Mouse (Mus musculus) midbrain, embryonic 10.5 days (tissue): ENCODE data around the gene Hdac9. TPM values are rescaled to one million over a fixed set of nuclear protein-coding genes. Genes with fewer than 3 reads are reported as not detected.

Experiments used
- DNase-seq: peaks from one replicate; pipeline ENCODE4 v3.0.0-alpha.2; 2017; ENCODE audit warnings: low spot score
- H3K27ac ChIP-seq: fragments of 300-500 bp; sonication (generic); replicated peaks from 2 replicates; pipeline ENCODE4 v1.5.1; 2016; ENCODE audit warnings: mild to moderate bottlenecking
- H3K27me3 ChIP-seq: fragments of 300-500 bp; sonication (generic); 2 replicates; pipeline ENCODE4 v1.6.1; 2016; ENCODE audit warnings: low read depth, mild to moderate bottlenecking; ENCODE audit not compliant: poor library complexity, severe bottlenecking
- H3K36me3 ChIP-seq: fragments of 300-500 bp; sonication (generic); 2 replicates; pipeline ENCODE4 v1.6.1; 2016; ENCODE audit warnings: mild to moderate bottlenecking, moderate library complexity
- H3K4me1 ChIP-seq: fragments of 300-500 bp; sonication (generic); 2 replicates; pipeline ENCODE4 v1.6.1; 2016
- H3K4me3 ChIP-seq: fragments of 300-500 bp; sonication (generic); 2 replicates; pipeline ENCODE4 v1.5.1; 2016; ENCODE audit warnings: mild to moderate bottlenecking, moderate library complexity
- H3K9me3 ChIP-seq: fragments of 300-500 bp; sonication (generic); replicated peaks from 2 replicates; pipeline ENCODE4 v1.6.1; 2016; ENCODE audit warnings: mild to moderate bottlenecking
- WGBS: fragments of 180-500 bp; shearing (Covaris S2); methylation state at CpG from one replicate; pipeline ENCODE4 v1.1.7; 2016; 5-methylcytosine and 5-hydroxymethylcytosine counted together
- polyA plus RNA-seq: library from polyadenylated mRNA; unstranded; fragments of >200 nt; fragmentation: Nextera tagmentation; extraction: Ambion mirVana; gene quantifications from 2 replicates; pipeline ENCODE4 v1.2.1, GENCODE M21; 2016

Gene Hdac9
- polyA plus RNA-seq, 1 experiment from 2014 or later: 7.9 TPM

DNA sequence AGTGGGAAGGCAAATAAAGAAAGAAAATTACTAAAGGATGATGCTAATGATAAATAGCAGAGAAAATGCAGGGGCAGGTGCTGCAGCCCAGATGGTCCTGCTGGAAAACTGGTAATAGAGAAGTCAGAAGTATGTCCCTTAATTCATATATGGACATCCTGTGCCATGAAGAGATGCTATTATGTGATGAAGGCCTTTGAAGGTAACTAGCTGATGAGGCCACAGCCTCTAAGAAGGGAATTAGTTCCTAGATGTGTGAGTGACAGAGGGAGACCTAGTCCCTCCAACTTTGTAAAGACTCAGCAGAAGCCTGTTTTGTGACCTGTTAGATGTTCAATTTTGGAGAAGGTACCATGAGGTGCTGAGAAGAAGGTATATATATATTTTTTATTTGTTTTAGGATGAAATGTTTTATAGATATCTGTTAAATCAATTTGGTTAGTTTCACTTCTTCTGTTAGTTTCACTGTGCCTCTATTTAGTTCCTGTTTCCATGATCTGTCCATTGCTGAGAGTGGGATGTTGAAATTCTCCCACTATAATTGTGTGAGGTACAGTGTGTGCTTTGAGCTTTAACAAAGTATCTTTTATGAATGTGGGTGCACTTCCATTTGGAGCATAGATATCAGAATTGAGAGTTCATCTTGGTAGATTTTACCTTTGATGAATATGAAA lies 721.6 kb downstream of the Hdac9 start:
- H3K4me3 ChIP-seq: no peak overlapping the region
- no peak overlapping the region for H3K27ac ChIP-seq
- H3K9me3 ChIP-seq: no peaks in the 10 kb centered on the region
- DNase-seq: no peak
- no peaks in the 10 kb centered on the region for H3K27me3 ChIP-seq
- H3K4me1 ChIP-seq: peaks cover 3% of the 10 kb centered on the region; the same call in 1 of the 2 replicates
- H3K36me3 ChIP-seq: no peaks in the 10 kb centered on the region

DNA sequence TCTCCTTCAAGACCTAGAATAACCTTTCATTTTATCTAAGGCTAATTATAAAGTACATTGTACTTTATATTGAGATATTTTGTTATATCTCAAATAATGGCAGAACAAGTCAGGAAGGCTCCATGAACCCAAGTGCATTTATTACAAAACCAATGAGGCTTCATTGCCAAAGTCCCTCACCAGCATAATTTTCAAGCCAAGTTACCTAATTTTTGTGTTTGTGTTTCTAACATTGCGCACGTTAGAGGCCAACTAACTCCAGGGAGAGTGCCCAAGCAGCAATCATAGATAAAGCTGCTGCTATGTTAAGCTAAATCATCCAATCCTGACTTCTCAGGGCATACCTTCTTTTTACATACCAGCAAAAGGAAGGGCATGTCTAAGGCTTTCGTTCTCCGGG lies 722.8 kb downstream of the Hdac9 start:
- DNase-seq: no peak
- H3K36me3 ChIP-seq: no peaks in the 10 kb centered on the region
- WGBS: 91% methylated on average over 4 of the region's 4 CpGs
- H3K4me3 ChIP-seq: no peak overlapping the region
- H3K27ac ChIP-seq: no peak overlapping the region
- no peaks in the 10 kb centered on the region for H3K27me3 ChIP-seq
- no peaks in the 10 kb centered on the region for H3K9me3 ChIP-seq
- no peaks in the 10 kb centered on the region for H3K4me1 ChIP-seq

DNA sequence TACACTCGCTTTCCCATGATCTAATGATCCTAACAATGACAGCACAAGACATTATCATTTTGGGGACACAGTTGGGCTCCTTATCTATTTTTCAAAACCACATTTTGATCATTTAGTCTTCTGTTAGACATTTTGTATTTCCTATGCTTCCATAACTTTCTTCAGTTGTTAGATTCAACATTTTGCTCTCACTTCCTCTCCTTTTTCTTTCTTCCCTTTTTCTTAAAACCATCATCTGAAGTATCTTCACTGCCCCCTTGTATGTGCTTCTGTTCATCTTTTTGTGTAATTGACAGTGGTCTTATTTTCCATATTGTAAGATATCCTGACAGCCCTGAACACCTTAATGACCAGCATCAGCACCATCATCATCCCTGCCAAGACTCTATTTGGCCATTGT lies 725.6 kb downstream of the Hdac9 start:
- DNase-seq: no peak
- WGBS: 95% methylated on average over 1 of the region's 1 CpGs
- Histone ChIP-seq H3K9me3 (no peaks in the 10 kb centered on the region), H3K27me3 (no peaks in the 10 kb centered on the region), H3K27ac (no peak overlapping the region), H3K4me3 (no peak overlapping the region), H3K36me3 (no peaks in the 10 kb centered on the region), H3K4me1 (no peaks in the 10 kb centered on the region)

DNA sequence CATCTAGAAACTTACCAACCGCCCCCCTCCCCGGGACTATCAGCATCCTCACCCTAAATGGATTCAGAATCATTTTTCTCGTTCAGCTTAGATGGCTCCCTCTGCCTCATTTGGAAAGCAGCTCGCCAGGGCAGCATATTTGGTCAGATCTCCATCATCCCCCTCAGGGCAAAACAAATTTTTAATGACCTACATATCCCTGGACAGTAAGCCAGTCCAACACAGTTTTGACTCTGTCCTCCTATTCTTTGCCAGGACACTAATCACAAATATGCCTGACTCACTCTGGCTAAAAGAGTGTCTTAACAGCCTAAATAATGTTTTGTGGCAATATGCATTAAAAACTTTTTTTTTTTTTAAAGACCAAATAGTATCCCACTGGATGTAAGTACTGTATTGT lies 738.0 kb downstream of the Hdac9 start:
- no peak overlapping the region for H3K27ac ChIP-seq
- DNase-seq: no peak
- H3K36me3 ChIP-seq: no peaks in the 10 kb centered on the region
- H3K27me3 ChIP-seq: no peaks in the 10 kb centered on the region
- no peaks in the 10 kb centered on the region for H3K9me3 ChIP-seq
- WGBS: 88% methylated on average over 4 of the region's 4 CpGs
- H3K4me3 ChIP-seq: no peak overlapping the region
- no peaks in the 10 kb centered on the region for H3K4me1 ChIP-seq

- H3K27ac ChIP-seq: no peak overlapping the region
- H3K4me1 ChIP-seq: no peaks in the 10 kb centered on the region
- 87% methylated on average over 3 of the region's 3 CpGs for WGBS
- H3K9me3 ChIP-seq: no peaks in the 10 kb centered on the region
- H3K4me3 ChIP-seq: no peak overlapping the region
- H3K36me3 ChIP-seq: no peaks in the 10 kb centered on the region
- no peak for DNase-seq
- H3K27me3 ChIP-seq: no peaks in the 10 kb centered on the region
These were observed 740.1 kb downstream of the Hdac9 start for GRCm38 (mm10) chr12:34176790-34177189.

- no peak for DNase-seq
- H3K36me3 ChIP-seq: no peaks in the 10 kb centered on the region
- no peaks in the 10 kb centered on the region for H3K9me3 ChIP-seq
- no peak overlapping the region for H3K27ac ChIP-seq
- H3K4me3 ChIP-seq: no peak overlapping the region
- H3K27me3 ChIP-seq: no peaks in the 10 kb centered on the region
- no peaks in the 10 kb centered on the region for H3K4me1 ChIP-seq
- WGBS: 95% methylated on average over 1 of the region's 1 CpGs
These were observed 743.9 kb downstream of the Hdac9 start for GRCm38 (mm10) chr12:34173036-34173435.

- Histone ChIP-seq H3K27ac (no peak overlapping the region), H3K4me1 (no peaks in the 10 kb centered on the region), H3K9me3 (no peaks in the 10 kb centered on the region), H3K36me3 (no peaks in the 10 kb centered on the region), H3K27me3 (no peaks in the 10 kb centered on the region), H3K4me3 (no peak overlapping the region)
- DNase-seq: no peak
- 58% methylated on average over 3 of the region's 3 CpGs for WGBS
These were observed 746.3 kb downstream of the Hdac9 start for GRCm38 (mm10) chr12:34170601-34171000.

- Histone ChIP-seq H3K4me3 (no peak overlapping the region), H3K27ac (no peak overlapping the region), H3K4me1 (no peaks in the 10 kb centered on the region), H3K9me3 (no peaks in the 10 kb centered on the region), H3K27me3 (no peaks in the 10 kb centered on the region), H3K36me3 (no peaks in the 10 kb centered on the region)
- 93% methylated on average over 4 of the region's 4 CpGs for WGBS
- no peak for DNase-seq
These were observed 751.2 kb downstream of the Hdac9 start for GRCm38 (mm10) chr12:34165674-34166073.

DNA sequence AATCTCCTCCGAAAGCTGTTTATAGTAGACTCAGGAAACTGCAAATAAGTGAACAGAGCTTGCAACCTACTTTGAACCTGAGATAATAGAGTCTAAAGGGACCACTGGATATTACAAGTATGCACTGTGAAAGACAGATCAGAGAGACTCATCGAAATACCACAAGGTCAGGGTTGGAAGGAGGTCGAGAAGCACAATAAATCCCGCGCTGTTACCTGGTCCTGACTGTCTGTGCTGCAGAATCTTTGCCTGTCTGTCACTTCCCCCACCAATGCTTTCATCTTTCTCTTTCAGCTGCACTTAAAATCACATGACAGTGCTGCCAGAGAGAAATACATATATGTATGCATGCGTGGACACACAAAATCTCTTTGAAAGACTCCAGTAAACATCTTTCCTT lies 760.6 kb downstream of the Hdac9 start:
- no peaks in the 10 kb centered on the region for H3K27me3 ChIP-seq
- H3K4me3 ChIP-seq: no peak overlapping the region
- no peak overlapping the region for H3K27ac ChIP-seq
- no peaks in the 10 kb centered on the region for H3K9me3 ChIP-seq
- WGBS: 87% methylated on average over 6 of the region's 6 CpGs
- H3K4me1 ChIP-seq: no peaks in the 10 kb centered on the region; the same call in 1 of the 2 replicates
- H3K36me3 ChIP-seq: no peaks in the 10 kb centered on the region
- DNase-seq: no peak

DNA sequence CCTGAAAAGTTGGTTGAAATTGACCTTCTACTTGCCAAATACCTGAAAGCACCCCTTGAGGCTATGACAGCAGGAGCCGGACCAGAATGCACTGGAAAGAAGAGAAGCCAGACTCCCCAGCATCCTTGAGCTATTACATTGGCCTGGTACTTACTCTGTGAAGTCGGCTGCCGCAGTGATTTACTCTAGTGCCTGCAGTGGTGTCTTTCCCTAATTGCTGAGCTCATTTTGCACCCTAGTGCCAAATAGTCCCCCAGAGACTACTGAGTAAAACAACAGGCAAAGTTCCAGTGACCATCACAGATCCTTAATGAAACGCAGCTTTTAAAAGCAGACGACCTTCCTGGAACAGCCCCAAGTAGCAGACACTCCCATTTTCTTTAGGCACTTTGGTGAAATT lies 761.2 kb downstream of the Hdac9 start:
- Histone ChIP-seq H3K4me1 (no peaks in the 10 kb centered on the region; the same call in 1 of the 2 replicates), H3K27ac (no peak overlapping the region), H3K4me3 (no peak overlapping the region), H3K36me3 (no peaks in the 10 kb centered on the region), H3K27me3 (no peaks in the 10 kb centered on the region), H3K9me3 (no peaks in the 10 kb centered on the region)
- 79% methylated on average over 5 of the region's 5 CpGs for WGBS
- no peak for DNase-seq

- WGBS: 86% methylated on average over 3 of the region's 3 CpGs
These were observed 762.1 kb downstream of the Hdac9 start for GRCm38 (mm10) chr12:34154757-34155156.

GRCm38 (mm10) chr12:34151336-34151735 lies 765.6 kb downstream of the Hdac9 start:
- Histone ChIP-seq H3K4me1 (peaks cover 4% of the 10 kb centered on the region; the same call in 1 of the 2 replicates), H3K27me3 (no peaks in the 10 kb centered on the region), H3K9me3 (no peaks in the 10 kb centered on the region), H3K27ac (no peak overlapping the region), H3K36me3 (no peaks in the 10 kb centered on the region), H3K4me3 (no peak overlapping the region)
- no peak for DNase-seq
- WGBS: 75% methylated on average over 3 of the region's 3 CpGs

More at GRCm38 (mm10) chr12:34154757-34155156, 762.1 kb downstream of the Hdac9 start:
- H3K27me3 ChIP-seq: no peaks in the 10 kb centered on the region
- no peaks in the 10 kb centered on the region for H3K9me3 ChIP-seq
- DNase-seq: no peak
- no peaks in the 10 kb centered on the region; the same call in 1 of the 2 replicates for H3K4me1 ChIP-seq
- H3K36me3 ChIP-seq: no peaks in the 10 kb centered on the region
- H3K4me3 ChIP-seq: no peak overlapping the region
- no peak overlapping the region for H3K27ac ChIP-seq

- Histone ChIP-seq H3K4me1 (peaks cover 9% of the 10 kb centered on the region; the same call in 1 of the 2 replicates), H3K4me3 (no peak overlapping the region), H3K36me3 (no peaks in the 10 kb centered on the region), H3K27me3 (no peaks in the 10 kb centered on the region), H3K27ac (no peak overlapping the region), H3K9me3 (no peaks in the 10 kb centered on the region)
- DNase-seq: no peak
- 93% methylated on average over 2 of the region's 2 CpGs for WGBS
These were observed 774.2 kb downstream of the Hdac9 start for GRCm38 (mm10) chr12:34142743-34143142.

- H3K36me3 ChIP-seq: no peaks in the 10 kb centered on the region
- no peaks in the 10 kb centered on the region for H3K4me1 ChIP-seq
- no peak overlapping the region for H3K4me3 ChIP-seq
- H3K9me3 ChIP-seq: no peaks in the 10 kb centered on the region
- DNase-seq: no peak
- H3K27me3 ChIP-seq: no peaks in the 10 kb centered on the region
- 42% methylated on average over 1 of the region's 1 CpGs for WGBS
- H3K27ac ChIP-seq: no peak overlapping the region
These were observed 803.6 kb downstream of the Hdac9 start for GRCm38 (mm10) chr12:34113336-34113735.
